Mouse (Mus musculus) midbrain, embryonic 12.5 days (tissue): ENCODE results near the gene Gramd1c. TPM values are rescaled to one million over a fixed set of nuclear protein-coding genes. Genes with fewer than 3 reads are reported as not detected.

Experiments
- ATAC-seq: fragments of 200-750 bp; cut with Nextera tagmentation; 2 replicates; pipeline ENCODE4 v1.8.0; 2017; ENCODE audit warnings: low read depth, moderate TSS enrichment, moderate library complexity; ENCODE audit not compliant: low FRiP score
- H3K27ac ChIP-seq: fragments of 300-500 bp; sonication (generic); replicated peaks from 2 replicates; pipeline ENCODE4 v1.5.1; 2016; ENCODE audit warnings: mild to moderate bottlenecking
- H3K27me3 ChIP-seq: fragments of 300-500 bp; sonication (generic); 2 replicates; pipeline ENCODE4 v1.6.1; 2016; ENCODE audit warnings: mild to moderate bottlenecking
- H3K36me3 ChIP-seq: fragments of 300-500 bp; sonication (generic); 2 replicates; pipeline ENCODE4 v1.6.1; 2016
- H3K4me1 ChIP-seq: fragments of 300-500 bp; sonication (generic); 2 replicates; pipeline ENCODE4 v1.6.1; 2016
- H3K4me2 ChIP-seq: fragments of 300-500 bp; sonication (generic); replicated peaks from 2 replicates; pipeline ENCODE4 v1.6.1; 2016; ENCODE audit warnings: mild to moderate bottlenecking, moderate library complexity
- H3K4me3 ChIP-seq: fragments of 300-500 bp; sonication (generic); 2 replicates; pipeline ENCODE4 v1.5.1; 2016; ENCODE audit warnings: mild to moderate bottlenecking
- H3K9ac ChIP-seq: fragments of 300-500 bp; sonication (generic); replicated peaks from 2 replicates; pipeline ENCODE4 v1.6.1; 2016; ENCODE audit warnings: mild to moderate bottlenecking, moderate library complexity
- H3K9me3 ChIP-seq: fragments of 300-500 bp; sonication (generic); 2 replicates; pipeline ENCODE4 v1.6.1; 2016; ENCODE audit warnings: mild to moderate bottlenecking
- WGBS: fragments of 180-500 bp; shearing (Covaris S2); methylation state at CpG from one replicate; pipeline ENCODE4 v1.1.7; 2016; 5-methylcytosine and 5-hydroxymethylcytosine counted together
- polyA plus RNA-seq: library from polyadenylated mRNA; unstranded; fragments of >200 nt; fragmentation: Nextera tagmentation; extraction: Ambion mirVana; gene quantifications from 2 replicates; pipeline ENCODE4 v1.2.1, GENCODE M21; 2016

The Gramd1c gene
- 3.3 and 4.2 TPM in 2 replicates for polyA plus RNA-seq

DNA sequence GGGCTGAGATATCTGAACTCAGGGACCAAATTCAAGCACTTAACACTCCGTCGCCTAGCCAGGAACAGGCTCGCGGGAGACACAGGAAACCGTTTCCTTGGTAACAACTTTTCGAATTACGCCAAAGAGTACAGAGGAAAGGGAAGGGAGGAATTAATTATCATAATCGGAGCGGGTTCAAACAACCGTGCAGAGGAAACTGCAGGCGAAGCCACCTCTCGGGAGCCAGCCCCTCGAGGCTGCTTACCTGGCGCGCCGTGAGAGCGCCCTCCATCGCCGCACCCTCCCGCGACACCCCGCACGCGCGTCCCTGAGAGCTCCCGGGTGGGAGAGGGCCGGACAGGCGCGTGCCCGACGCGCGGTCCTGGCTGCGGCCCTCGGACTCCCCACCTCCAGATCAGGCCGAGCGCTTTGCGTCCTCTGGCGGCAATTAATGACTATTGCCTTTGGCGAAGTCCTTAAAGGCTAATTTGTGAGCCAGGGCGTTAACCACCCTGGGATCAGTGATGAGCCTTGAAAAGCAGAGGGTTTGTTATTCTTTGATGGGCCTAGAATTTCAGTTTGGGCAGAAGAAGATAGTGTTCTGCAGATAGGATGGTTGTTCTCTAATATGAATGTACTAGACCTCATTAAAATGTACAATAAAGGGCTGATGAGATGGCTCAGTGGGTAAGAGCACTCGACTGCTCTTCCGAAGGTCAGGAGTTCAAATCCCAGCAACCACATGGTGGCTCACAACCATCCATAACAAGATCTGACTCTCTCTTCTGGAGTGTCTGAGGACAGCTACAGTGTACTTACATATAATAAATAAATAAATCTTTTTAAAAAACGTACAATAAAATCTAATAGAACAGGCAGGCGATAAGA lies at the start of gene Gramd1c:
TSS of gene Gramd1c (minus strand) at position 321 of the 870 bp plus-strand sequence.
- Histone ChIP-seq H3K9ac (peak within 1 kb of the TSS; percentile 16; the same call in 1 of the 2 replicates), H3K4me1 (no peaks in the 10 kb centered on the region), H3K27ac (0 out of 2 replicates have a peak within 1 kb of the TSS, but pooled peaks have one; percentile 11), H3K4me3 (peak within 1 kb of the TSS; percentile 48), H3K36me3 (no peaks in the 10 kb centered on the region), H3K27me3 (0 out of 2 replicates have a peak, but pooled peaks cover 3% of the 10 kb centered on the region), H3K4me2 (peak within 1 kb of the TSS; percentile 51), H3K9me3 (no peaks in the 10 kb centered on the region)
- peak; percentile 93 for ATAC-seq
- 7% methylated on average over 45 of the region's 45 CpGs for WGBS

DNA sequence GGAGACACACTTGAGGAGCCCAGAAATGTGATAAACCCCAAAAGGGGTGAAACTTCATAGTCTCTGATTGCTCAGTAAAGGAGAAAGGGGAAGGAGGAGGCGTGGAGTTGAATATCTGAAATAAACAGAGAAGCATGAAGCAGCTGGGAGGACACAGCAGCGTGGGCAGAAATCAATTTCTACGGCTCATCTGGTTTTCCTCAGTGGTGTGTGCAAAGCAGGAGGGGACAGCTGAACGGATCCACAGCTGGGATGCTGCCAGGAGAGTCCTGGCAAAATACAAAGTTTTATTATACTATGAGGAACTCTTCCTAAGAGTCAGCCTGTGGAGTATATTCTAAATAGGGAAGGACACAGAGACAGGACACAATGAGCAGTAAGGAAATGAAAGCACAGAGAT lies 45.9 kb upstream of the Gramd1c start:
- H3K9ac ChIP-seq: no peak overlapping the region
- ATAC-seq: no peak
- 93% methylated on average over 4 of the region's 4 CpGs for WGBS
- H3K4me2 ChIP-seq: no peak overlapping the region
- H3K36me3 ChIP-seq: peaks cover 56% of the 10 kb centered on the region
- no peak overlapping the region for H3K27ac ChIP-seq
- H3K27me3 ChIP-seq: no peaks in the 10 kb centered on the region
- no peaks in the 10 kb centered on the region for H3K4me1 ChIP-seq
- H3K4me3 ChIP-seq: no peak overlapping the region
- no peaks in the 10 kb centered on the region for H3K9me3 ChIP-seq

DNA sequence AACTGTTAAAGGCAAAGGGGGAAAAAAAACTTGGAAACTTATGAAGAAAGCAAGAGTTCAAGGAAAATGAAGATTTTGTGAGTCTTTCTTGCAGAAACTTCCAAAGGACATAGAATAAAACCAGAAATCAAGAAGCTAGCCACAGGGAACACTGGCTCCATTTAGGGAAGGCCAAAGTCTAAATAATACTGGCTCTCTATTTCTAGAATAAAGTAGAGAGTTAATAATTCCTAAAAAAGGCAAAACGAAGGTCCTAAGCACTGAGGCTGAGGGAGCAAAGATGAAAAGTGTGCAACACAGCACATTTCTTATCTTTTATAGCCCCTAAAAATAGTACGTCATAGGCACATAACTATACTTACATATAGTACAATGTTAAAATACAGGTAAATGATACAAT lies 42.1 kb upstream of the Gramd1c start:
- Histone ChIP-seq H3K4me3 (no peak overlapping the region), H3K9me3 (no peaks in the 10 kb centered on the region), H3K4me2 (no peak overlapping the region), H3K36me3 (peaks cover 70% of the 10 kb centered on the region), H3K4me1 (no peaks in the 10 kb centered on the region), H3K27me3 (no peaks in the 10 kb centered on the region), H3K9ac (no peak overlapping the region), H3K27ac (no peak overlapping the region)
- 95% methylated on average over 2 of the region's 2 CpGs for WGBS
- no peak for ATAC-seq

DNA sequence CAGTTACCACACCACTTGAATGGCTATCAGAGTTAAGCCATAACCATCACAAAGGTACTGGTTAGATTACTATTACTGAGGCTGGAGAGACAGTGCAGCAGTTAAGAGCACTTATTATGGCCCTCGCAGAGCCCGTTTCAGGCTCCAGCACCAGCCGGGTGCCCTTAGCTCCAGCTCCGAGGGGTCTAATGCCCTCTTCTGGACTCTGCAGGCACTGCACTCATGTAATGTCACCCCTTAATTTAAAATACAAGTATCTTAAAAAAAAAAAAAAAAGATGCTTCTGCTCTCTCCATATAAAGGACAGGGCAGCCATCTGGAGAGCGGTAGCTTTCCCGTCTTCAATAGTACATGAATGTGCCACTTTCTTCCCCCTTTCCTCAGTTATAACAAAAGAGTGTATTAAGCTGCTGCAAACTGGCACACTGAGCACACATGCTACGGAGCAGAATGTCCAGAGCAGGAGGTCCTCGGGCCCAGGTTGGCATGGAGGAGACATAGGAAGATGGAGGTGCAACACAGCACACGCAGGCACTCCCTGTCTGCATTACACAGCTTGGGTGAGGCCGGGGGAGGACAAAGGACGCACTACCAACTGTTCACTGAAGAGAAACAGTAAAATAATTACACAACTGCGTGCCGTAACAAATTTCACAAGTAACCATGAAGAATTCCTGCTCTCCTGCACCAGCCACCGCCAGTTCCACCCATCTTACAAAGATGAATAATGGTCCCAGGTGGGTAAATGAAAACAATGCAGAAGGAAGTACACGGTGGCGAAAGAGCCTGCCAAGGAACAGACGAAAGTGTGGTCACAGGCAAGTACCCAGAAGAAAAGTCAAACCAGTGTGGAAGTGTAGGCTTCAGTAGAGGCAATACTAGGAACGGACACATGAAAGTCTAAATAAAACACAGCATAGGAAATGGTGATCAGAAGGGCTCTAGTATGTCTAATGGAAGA lies 40.9 kb upstream of the Gramd1c start:
- no peak for ATAC-seq
- no peak overlapping the region for H3K4me3 ChIP-seq
- no peaks in the 10 kb centered on the region for H3K9me3 ChIP-seq
- H3K27me3 ChIP-seq: no peaks in the 10 kb centered on the region
- 92% methylated on average over 18 of the region's 18 CpGs for WGBS
- peaks cover 72% of the 10 kb centered on the region for H3K36me3 ChIP-seq
- no peak overlapping the region for H3K4me2 ChIP-seq
- H3K4me1 ChIP-seq: no peaks in the 10 kb centered on the region
- no peak overlapping the region for H3K9ac ChIP-seq
- H3K27ac ChIP-seq: no peak overlapping the region

DNA sequence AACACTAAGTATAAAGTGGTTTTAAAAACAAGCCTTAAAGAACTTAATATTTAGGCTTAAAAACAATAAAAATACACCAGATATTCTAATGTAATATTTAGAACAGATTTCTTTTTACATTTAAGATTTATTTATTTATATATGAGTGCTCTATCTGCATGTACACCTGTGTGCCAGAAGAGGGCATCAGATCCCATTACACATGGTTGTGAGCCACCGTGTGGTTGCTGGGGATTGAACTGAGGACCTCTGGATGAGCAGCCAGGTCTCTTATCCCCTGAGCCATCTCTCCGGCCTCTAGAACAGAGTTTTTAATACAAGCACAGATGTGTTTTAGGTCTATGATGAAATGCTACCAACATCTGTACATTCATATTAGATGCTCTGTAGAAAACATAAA lies 39.8 kb upstream of the Gramd1c start:
- no peak for ATAC-seq
- 98% methylated on average over 2 of the region's 2 CpGs for whole genome bisulfite sequencing
- peaks cover 72% of the 10 kb centered on the region for H3K36me3 ChIP-seq
- H3K4me3 ChIP-seq: no peak overlapping the region
- H3K4me1 ChIP-seq: no peaks in the 10 kb centered on the region
- H3K4me2 ChIP-seq: no peak overlapping the region
- H3K9ac ChIP-seq: no peak overlapping the region
- H3K27me3 ChIP-seq: no peaks in the 10 kb centered on the region
- no peak overlapping the region for H3K27ac ChIP-seq
- H3K9me3 ChIP-seq: no peaks in the 10 kb centered on the region

DNA sequence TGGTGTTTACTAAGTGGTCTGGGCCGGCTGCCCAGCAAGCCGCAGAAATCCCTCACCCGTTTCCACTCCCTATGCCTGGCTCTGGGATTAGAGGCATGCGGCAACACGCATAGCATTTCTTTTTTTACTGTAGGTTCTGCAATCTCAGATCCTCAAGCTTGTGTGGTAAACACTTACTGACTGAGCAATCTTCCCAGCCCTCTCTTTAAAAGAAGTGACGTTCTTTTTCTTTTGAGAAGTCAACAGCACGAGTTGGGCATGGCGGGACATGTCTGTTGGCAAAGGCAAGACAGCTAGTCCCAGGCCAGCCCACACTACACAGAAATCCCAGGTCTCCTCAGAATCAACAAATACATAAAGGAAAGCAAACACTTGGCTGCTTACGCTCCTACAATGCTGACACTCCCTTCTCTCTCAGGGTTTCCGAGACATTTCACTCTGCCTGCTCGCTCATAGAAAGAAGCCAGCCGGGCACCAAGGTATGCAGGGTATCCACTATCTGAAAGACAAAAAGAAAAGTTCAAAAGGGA lies 38.1 kb upstream of the Gramd1c start:
- Histone ChIP-seq H3K4me1 (no peaks in the 10 kb centered on the region), H3K27ac (no peak overlapping the region), H3K4me3 (no peak overlapping the region), H3K27me3 (no peaks in the 10 kb centered on the region), H3K9ac (no peak overlapping the region), H3K36me3 (peaks cover 71% of the 10 kb centered on the region), H3K4me2 (no peak overlapping the region), H3K9me3 (no peaks in the 10 kb centered on the region)
- no peak for ATAC-seq
- WGBS: 96% methylated on average over 12 of the region's 12 CpGs

DNA sequence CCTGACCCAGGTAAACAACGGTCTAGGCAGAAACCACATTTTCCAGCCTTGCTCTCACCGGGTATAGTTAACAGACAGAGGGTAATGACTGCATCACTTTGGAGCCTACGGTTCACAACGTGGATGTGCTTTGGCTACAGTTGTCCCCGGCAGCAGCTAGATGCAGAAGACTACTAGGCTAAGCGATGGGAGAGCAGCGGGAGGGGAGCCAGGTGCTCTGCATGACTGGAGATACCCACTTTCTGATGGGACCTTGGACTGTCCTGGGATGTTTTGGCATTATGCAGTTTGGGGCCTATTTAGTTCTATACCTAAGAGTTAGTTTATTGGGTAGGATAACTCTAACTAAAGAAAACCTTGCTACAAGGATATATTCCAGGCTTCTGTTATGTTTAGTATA lies 36.2 kb upstream of the Gramd1c start:
- Histone ChIP-seq H3K4me3 (no peak overlapping the region), H3K27ac (no peak overlapping the region), H3K4me2 (no peak overlapping the region), H3K9ac (no peak overlapping the region), H3K36me3 (peaks cover 84% of the 10 kb centered on the region), H3K27me3 (no peaks in the 10 kb centered on the region), H3K4me1 (no peaks in the 10 kb centered on the region), H3K9me3 (no peaks in the 10 kb centered on the region)
- WGBS: 94% methylated on average over 7 of the region's 7 CpGs
- ATAC-seq: no peak

DNA sequence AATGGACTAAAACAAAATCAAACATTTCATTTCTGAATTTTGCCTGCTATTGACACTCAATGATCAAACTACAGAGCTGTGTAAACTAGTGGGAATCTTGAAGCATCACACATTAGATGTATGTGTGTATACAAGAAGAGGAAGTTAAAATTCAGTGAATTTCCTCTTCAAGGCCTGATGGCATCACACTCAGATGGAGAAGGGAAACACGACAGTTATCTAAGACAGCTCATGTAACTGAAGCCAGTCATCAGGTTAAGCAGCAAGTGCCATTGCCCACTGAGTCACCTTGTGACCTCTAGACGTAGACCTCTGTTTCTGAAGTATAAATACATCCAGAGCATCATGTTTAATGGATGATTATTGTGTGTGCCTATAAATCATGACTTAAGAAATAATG lies 24.5 kb upstream of the Gramd1c start:
- Histone ChIP-seq H3K9ac (no peak overlapping the region), H3K27me3 (no peaks in the 10 kb centered on the region), H3K4me3 (no peak overlapping the region), H3K4me1 (no peaks in the 10 kb centered on the region), H3K27ac (no peak overlapping the region), H3K9me3 (no peaks in the 10 kb centered on the region), H3K4me2 (no peak overlapping the region), H3K36me3 (peaks cover 73% of the 10 kb centered on the region)
- ATAC-seq: no peak
- 88% methylated on average over 2 of the region's 2 CpGs for WGBS

DNA sequence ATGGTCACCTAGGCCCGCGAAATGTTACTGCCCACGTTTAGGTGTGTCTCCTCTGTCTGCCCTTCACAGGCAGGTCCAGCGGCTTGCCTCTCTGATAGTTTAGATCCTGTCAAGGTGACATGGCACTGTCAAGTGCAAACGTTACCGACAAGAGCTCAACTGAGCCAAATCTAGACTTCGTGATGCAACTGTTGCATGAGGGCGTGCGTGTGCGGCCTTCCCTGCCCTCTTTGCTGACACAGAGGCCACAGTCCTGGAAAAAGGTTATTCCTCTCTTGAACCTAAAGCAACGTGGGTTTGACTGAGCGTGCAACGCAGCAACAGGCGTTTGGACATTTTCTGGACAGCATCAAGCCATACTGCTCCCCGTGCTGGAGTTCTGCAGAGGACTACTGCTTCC lies 1.8 kb downstream of the Gramd1c start:
- ATAC-seq: no peak
- Histone ChIP-seq H3K9me3 (no peaks in the 10 kb centered on the region), H3K4me3 (no peak overlapping the region), H3K27ac (no peak overlapping the region), H3K4me1 (no peaks in the 10 kb centered on the region), H3K36me3 (no peaks in the 10 kb centered on the region), H3K4me2 (no peak overlapping the region), H3K27me3 (0 out of 2 replicates have a peak, but pooled peaks cover 3% of the 10 kb centered on the region), H3K9ac (no peak overlapping the region)
- 93% methylated on average over 15 of the region's 15 CpGs for WGBS

DNA sequence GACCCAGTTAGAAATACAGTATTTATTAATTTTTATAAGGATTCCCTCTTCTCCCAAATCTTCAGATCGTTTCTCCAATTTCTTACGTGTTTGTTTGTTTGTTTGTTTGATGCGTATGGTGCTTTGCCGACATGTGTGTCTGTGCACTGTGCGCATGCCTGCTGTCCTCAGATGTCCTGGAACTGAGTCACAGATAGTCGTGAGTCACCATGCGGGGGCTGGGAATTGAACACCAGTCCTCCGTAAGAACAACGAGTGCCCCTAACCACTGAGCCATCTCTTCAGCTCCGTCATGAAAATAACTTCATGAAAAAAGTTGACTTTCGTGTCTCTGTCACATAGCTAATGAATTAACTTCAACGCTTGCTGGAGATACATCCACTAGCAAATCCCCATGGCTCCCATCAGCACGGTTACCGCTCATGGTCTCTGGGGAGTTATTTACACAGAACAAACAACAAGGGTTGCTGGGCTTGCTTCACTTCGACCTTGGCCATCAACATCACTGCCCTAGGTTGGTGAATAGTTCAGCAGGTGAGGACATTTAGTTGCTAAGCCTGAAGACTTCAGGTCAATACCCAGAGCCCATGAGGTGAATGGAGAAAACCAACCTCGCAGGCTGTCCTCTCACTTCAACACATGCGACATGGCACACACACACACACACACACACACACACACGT lies 2.4 kb downstream of the Gramd1c start:
- H3K27ac ChIP-seq: no peak overlapping the region
- no peak overlapping the region for H3K9ac ChIP-seq
- H3K4me1 ChIP-seq: no peaks in the 10 kb centered on the region
- no peaks in the 10 kb centered on the region for H3K9me3 ChIP-seq
- 91% methylated on average over 18 of the region's 18 CpGs for WGBS
- no peak for ATAC-seq
- no peak overlapping the region for H3K4me3 ChIP-seq
- no peak overlapping the region for H3K4me2 ChIP-seq
- 0 out of 2 replicates have a peak, but pooled peaks cover 3% of the 10 kb centered on the region for H3K27me3 ChIP-seq
- no peaks in the 10 kb centered on the region for H3K36me3 ChIP-seq

DNA sequence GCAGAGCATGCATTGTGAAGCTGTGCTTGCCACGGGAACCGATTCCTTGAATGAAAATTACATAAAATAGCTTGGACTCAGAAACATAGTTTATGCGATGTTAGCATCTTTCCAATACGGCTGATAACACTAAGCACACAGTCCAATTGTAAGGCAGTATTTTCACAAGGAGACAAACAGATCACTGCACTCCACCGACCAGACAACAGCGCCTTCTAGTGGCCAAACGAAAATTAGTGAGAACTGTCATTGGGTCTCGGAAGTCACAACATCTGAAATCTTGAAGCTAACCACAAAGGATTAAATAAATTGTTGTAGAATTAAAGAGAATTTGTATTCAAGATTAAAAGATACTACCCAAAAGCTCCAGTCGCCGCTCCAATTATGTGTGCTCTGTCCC lies 4.4 kb downstream of the Gramd1c start:
- Histone ChIP-seq H3K27me3 (0 out of 2 replicates have a peak, but pooled peaks cover 3% of the 10 kb centered on the region), H3K9me3 (no peaks in the 10 kb centered on the region), H3K9ac (no peak overlapping the region), H3K4me2 (no peak overlapping the region), H3K36me3 (no peaks in the 10 kb centered on the region), H3K27ac (no peak overlapping the region), H3K4me1 (no peaks in the 10 kb centered on the region), H3K4me3 (no peak overlapping the region)
- no peak for ATAC-seq
- 28% methylated on average over 10 of the region's 10 CpGs for WGBS
